Mouse (Mus musculus) bone marrow, adult 2 months (tissue): ENCODE data around the gene Pam16. TPM values are rescaled to one million over a fixed set of nuclear protein-coding genes. Genes with fewer than 3 reads are reported as not detected.

Source experiments
- H3K27ac ChIP-seq: fragments of 200-500 bp; 2 replicates; pipeline ENCODE4 v1.5.1; 2012; ENCODE audit warnings: low read depth, mild to moderate bottlenecking, control low read depth, inconsistent platforms, low read length; ENCODE audit not compliant: control insufficient read depth, poor library complexity, insufficient read depth
- H3K4me1 ChIP-seq: fragments of 200-500 bp; 2 replicates; pipeline ENCODE4 v1.6.1; 2011; ENCODE audit warnings: low read length; ENCODE audit not compliant: control insufficient read depth, insufficient read depth
- H3K4me3 ChIP-seq: fragments of 200-500 bp; replicated peaks from 2 replicates; pipeline ENCODE3; 2011; ENCODE audit warnings: mild to moderate bottlenecking, low read depth, low read length, control low read depth; ENCODE audit not compliant: control insufficient read depth
- CTCF ChIP-seq: fragments of 200-500 bp; IDR thresholded peaks from 2 replicates; pipeline ENCODE4 v1.5.1; 2011; ENCODE audit warnings: low read length, control low read depth; ENCODE audit not compliant: control insufficient read depth, insufficient read depth
- POLR2A ChIP-seq: fragments of 200-500 bp; IDR thresholded peaks from 2 replicates; pipeline ENCODE4 v1.6.1; 2011; ENCODE audit warnings: low read depth, mild to moderate bottlenecking, control low read depth, low read length, borderline replicate concordance; ENCODE audit not compliant: control insufficient read depth
- WGBS: fragments of 180-500 bp; shearing (Covaris S2); methylation state at CpG from one replicate; pipeline ENCODE4 v1.1.7; 2018; 5-methylcytosine and 5-hydroxymethylcytosine counted together
- polyA plus RNA-seq: library from polyadenylated mRNA; stranded (reverse); fragments of >200 nt; gene quantifications from 2 replicates; pipeline ENCODE4 v1.2.4, GENCODE M21; 2011; ENCODE audit warnings: low replicate concordance; ENCODE audit not compliant: missing spikeins, insufficient read depth, insufficient read length

The Pam16 gene
- polyA plus RNA-seq, 1 experiment, result 52.5 TPM

DNA sequence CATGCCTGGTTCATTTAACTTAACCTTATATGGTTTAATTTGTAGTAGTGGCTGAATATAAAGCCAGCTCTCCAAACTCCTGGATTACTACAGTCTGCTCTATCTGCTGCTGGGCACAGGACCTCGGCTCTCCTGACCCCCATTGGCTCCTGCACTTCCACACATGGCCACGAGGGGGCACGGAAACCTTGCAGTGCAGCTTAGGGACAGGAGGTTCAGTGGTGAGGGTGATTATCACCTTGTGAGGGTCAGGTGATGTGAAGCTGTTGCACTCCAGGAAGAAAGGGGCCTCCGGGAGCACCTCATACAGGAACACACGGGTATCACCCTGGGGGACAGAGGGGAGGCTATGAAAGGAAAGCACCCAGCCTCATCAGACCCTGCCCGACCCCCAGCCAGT, 5.2 kb upstream of the Pam16 start:
- H3K4me1 ChIP-seq, result no peaks in the 10 kb centered on the region
- H3K27ac ChIP-seq, result no peak overlapping the region
- 27% methylated on average over 6 of the region's 6 CpGs for WGBS
- TF ChIP-seq POLR2A (no peak), CTCF (peak; percentile 97)
- no peak overlapping the region for H3K4me3 ChIP-seq

DNA sequence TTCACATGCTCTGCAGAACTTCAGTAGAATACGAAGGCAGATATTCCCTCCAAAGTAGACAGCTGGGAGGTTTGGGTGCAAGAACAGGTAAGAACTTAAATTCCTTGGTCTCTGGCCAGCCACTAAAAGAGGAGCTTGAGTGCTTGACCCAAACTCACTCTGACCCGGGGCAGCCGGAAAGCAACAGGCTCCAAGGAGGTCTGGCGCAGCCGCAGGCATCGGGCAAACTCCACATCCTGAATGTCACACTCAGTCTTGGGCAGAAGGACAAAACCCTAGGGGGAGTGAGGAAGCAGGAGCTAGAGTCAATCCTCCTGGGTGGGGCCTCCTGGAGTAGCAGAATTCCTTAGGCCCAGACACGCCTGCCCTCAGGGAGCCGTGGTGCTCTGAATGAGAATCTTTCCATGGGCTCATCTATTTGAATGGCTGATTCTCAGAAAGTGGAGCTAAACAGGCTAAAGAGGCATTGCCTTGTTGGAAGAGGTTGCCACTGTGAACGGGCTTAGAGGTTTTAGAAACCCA, 4.2 kb upstream of the Pam16 start:
- no peak overlapping the region for H3K4me3 ChIP-seq
- 92% methylated on average over 9 of the region's 9 CpGs for WGBS
- H3K27ac ChIP-seq, result no peak overlapping the region
- no peak for TF ChIP-seq POLR2A
- no peak for TF ChIP-seq CTCF
- peaks cover 2% of the 10 kb centered on the region; the same call in 1 of the 2 replicates for H3K4me1 ChIP-seq

DNA sequence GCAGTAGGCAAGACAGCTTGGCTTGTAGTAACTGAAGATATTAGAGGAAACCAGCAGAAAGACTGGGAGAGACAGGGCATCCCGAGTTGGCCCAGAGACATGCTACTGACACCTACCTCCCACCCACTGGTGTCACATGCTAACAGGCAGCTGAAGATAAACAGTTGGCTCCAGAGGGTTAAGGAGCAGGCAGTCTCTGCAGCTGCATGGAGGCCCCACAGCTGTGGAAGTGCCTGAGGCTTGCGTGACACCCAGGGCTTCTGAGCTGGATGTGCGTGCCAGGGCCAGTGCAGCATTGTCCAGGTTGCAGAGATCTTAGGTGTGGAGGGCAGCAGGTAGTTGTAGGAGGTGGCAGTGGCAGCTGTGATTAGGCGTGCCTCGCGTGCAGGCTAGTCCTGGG, 2.3 kb upstream of the Pam16 start:
- Histone ChIP-seq H3K27ac (no peak overlapping the region), H3K4me1 (peaks cover 2% of the 10 kb centered on the region; the same call in 1 of the 2 replicates), H3K4me3 (no peak overlapping the region)
- WGBS, result 83% methylated on average over 6 of the region's 6 CpGs
- no peak for TF ChIP-seq CTCF
- TF ChIP-seq POLR2A, result no peak

DNA sequence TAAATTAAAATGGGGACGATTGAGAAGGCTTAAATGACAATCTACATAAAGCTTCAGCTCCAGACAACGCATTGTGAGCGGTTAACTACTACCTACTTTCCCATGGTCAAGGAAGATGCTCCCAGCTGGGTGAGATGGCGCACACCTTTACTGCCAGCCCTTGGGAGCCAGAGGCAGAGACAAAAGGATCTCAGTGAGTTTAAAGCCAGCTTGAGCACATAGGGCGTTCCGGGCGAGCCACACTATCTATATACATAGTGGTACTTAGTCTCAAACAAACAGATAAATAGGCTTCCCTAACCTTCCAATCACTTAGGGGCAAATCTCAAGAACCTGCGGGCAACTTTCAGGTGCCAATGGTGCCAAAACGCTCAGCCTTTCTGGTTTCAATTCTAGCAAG, 714 bp downstream of the Pam16 start:
- 20% methylated on average over 9 of the region's 9 CpGs for WGBS
- no peak for TF ChIP-seq POLR2A
- TF ChIP-seq CTCF, result no peak
- peak overlapping the region; percentile 74 for H3K27ac ChIP-seq
- H3K4me1 ChIP-seq, result peaks cover 2% of the 10 kb centered on the region; the same call in 1 of the 2 replicates
- peak overlapping the region; percentile 73 for H3K4me3 ChIP-seq

- TF ChIP-seq CTCF (no peak), POLR2A (no peak)
- Histone ChIP-seq H3K27ac (no peak overlapping the region), H3K4me1 (no peaks in the 10 kb centered on the region), H3K4me3 (no peak overlapping the region)
- 65% methylated on average over 4 of the region's 4 CpGs for WGBS
Observed at GRCm38 (mm10) chr16:4616829-4617228, 8.0 kb downstream of the Pam16 start.

GRCm38 (mm10) chr16:4615297-4615696, 9.5 kb downstream of the Pam16 start:
- Histone ChIP-seq H3K4me1 (no peaks in the 10 kb centered on the region), H3K27ac (no peak overlapping the region), H3K4me3 (no peak overlapping the region)
- 70% methylated on average over 1 of the region's 1 CpGs for WGBS
- no peak for TF ChIP-seq POLR2A
- no peak for TF ChIP-seq CTCF

DNA sequence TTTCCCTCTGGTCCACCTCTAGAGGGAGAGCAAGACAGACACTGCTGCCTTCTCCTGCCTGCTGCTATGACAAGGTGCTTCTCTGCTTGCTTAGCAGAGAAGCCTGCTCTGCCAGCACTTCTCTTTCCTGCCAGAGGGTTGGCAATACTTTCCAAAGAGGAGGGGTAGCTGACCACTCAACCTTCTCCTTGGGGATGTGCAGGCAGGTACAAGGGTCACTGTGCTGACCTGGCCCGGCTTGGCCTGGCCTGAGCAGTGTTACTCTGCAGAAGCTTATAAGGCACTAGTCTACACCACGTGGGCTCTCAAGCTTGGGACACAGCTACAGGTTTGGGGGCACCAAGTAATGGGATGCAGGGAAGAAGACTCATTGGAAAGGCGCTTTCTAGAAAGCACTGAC, 10.1 kb downstream of the Pam16 start:
- Histone ChIP-seq H3K4me3 (no peak overlapping the region), H3K4me1 (no peaks in the 10 kb centered on the region), H3K27ac (no peak overlapping the region)
- no peak for TF ChIP-seq POLR2A
- TF ChIP-seq CTCF, result no peak
- whole genome bisulfite sequencing, result 86% methylated on average over 3 of the region's 3 CpGs

- no peak overlapping the region for H3K4me3 ChIP-seq
- TF ChIP-seq CTCF (no peak), POLR2A (no peak; the same call in 1 of the 2 replicates)
- H3K4me1 ChIP-seq, result no peaks in the 10 kb centered on the region
- 85% methylated on average over 9 of the region's 9 CpGs for WGBS
- no peak overlapping the region for H3K27ac ChIP-seq
Observed at GRCm38 (mm10) chr16:4613736-4614135, 11.1 kb downstream of the Pam16 start.

DNA sequence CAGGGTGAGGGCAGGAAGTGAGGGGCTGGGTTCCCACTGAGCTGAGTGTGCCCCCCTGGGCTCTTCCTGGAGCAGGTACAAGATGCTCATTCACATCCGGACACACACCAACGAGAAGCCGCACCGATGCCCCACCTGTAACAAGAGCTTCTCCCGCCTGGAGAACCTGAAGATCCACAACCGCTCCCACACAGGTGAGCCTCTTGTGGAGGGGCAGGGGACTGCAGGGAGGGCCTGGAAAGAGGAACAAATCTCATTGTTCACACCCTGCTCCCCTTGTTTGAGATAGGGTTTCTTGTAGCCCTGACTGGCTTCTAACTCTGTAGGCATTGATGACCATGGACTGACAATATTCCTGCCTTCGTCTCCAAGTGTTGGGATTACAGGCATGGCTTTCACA, 13.1 kb downstream of the Pam16 start:
- H3K4me3 ChIP-seq, result no peak overlapping the region
- WGBS, result 91% methylated on average over 7 of the region's 7 CpGs
- no peak overlapping the region for H3K27ac ChIP-seq
- TF ChIP-seq POLR2A, result no peak
- TF ChIP-seq CTCF, result no peak
- H3K4me1 ChIP-seq, result no peaks in the 10 kb centered on the region
